Mouse (Mus musculus): Measurements from ENCODE around the gene Ttc16. TPM values are rescaled to one million over a fixed set of nuclear protein-coding genes. Genes with fewer than 3 reads are reported as not detected.
A peak's percentile ranks its signal among the peaks of the same experiment; 100 is the strongest.

Gene Ttc16
- total RNA-seq (2021), result under 1 TPM in 1 of 2 experiments, not detected in 1; 0.13 TPM
- long read RNA-seq, experiment 1, result 0 reads
- long read RNA-seq, experiment 2, partial matches to known transcripts, result 0 of 1 reads
- long read RNA-seq, experiment 2, other reads (novel, unspliced or antisense), result 1 of 1 reads

DNA sequence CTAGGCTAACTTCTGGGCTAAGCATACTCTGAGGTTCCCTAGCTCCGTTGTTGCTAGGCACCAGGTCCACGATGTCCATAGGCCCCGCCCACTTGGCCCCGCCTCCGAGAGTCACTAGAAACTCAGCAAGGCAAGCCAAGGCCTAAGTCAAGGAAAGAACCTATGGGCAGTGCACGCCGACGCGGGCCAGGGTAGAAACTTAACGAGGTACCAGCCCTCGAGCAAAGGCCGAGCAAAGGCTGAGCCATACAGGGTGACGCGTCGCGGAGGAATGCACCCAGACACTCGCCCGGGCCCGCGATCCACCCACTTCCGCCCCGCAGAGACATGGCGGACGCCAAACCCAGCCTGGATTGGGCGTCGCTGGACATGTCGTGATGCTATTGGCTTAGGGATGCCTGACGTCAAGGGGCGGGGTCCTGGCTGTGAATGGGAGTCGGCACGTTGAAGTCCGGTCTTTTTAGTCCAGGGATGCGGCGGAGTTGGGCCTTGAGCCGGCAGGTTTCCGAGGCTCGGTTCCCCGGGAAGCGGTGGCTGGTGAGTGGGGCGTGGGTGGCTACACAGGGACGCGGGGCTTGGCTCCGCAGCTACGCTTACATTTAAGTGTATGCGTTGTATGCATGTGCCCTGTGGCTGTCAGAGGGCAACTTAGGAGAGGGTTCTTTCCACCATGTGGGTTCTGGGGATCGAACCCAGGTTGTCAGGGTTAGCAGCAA is at the start of gene Ttc16, which contains the start of gene Ptrh1:
Gene Ttc16 (minus strand): TSS at position 275 of the 716 bp plus-strand sequence.
Gene Ptrh1 (plus strand): TSS at position 428 of the 716 bp plus-strand sequence.
- DNase-seq, result peak; percentile 98 to 99

DNA sequence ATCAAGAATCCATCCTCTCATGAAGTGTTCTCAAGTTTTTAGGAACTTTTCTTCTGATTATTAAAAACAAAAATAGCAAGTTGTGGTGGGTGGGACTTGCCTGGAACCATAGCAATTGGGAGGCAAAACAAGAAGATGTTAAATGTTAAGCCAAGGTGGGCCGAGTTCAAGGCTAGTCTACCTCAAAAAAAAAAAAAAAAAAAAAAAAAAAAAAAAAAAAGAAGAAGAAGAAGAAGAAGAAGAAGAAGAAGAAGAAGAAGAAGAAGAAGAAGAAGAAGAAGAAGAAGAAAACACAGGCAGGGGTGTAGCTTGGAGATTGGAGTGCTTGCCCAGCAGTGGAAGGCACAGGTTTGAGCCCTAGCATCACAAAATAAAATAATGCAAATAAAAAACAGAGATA is 49.3 kb upstream of the Ttc16 start:
- no peak for DNase-seq

DNA sequence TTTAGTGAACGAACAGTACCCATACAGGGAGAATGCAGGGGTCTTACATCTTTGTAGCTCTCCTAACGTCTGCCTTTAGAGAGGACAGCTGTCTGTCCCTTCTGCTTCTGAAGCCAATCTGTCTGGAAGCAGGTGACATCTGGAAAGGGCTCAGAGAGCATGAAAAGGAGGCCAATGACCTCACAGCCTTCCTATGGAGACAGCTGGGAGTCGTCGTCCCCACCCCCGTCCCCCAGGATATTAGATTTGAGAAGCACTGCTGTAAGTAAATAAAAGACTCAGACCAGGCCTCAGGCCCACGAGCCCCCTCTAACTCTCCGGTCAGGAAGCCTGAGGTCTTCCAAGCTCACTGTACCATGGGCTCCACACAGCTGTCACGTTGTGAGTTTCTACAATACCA is 48.7 kb upstream of the Ttc16 start:
- no peak for DNase-seq

DNA sequence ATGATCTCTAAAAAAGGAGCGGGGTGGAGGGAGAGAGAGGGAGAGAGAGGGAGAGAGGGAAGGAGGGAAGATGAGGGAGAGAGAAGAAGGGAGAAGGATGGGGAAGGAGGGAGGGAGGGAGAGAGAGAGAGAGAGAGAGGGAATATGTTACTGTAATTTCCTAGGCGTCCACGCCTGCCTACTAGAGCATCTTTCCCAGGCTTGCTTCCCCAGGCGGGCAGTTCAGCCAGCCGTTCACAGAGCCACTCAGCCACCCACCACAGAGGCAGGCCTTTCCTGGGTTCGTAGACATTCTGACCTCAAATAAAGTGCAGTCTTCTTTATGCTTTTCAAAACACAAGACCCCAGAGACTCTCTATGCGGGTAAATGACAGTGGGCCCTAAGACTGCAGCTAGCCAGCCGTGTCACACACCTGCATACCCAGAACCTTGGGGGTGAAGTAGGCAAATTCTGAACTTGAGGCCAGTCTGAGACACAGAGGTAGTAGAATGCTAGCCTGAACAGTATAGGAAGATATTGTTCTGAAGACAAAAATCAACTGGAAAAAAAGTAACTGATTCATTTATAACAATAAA is 48.2 kb upstream of the Ttc16 start:
- no peak for DNase-seq

DNA sequence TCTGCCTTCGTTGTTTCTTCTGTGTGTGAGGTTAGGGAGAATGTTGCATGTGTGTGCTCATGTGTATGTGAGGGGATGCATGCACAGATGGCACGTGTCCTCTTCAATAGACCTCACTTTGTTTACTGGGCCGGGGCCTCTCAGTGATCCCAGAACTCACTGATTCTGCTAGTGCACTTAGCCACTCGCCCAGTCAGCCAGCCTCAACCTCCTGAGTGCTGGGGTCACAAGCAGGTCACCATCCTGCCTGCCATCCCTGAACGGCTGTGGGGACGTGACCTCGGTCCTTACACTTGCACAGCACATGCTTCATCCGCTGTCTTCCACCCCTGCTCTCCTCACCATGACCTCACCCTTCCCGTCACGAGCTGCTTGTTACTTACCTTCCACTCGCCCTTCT is 47.7 kb upstream of the Ttc16 start:
- DNase-seq, result no peak

DNA sequence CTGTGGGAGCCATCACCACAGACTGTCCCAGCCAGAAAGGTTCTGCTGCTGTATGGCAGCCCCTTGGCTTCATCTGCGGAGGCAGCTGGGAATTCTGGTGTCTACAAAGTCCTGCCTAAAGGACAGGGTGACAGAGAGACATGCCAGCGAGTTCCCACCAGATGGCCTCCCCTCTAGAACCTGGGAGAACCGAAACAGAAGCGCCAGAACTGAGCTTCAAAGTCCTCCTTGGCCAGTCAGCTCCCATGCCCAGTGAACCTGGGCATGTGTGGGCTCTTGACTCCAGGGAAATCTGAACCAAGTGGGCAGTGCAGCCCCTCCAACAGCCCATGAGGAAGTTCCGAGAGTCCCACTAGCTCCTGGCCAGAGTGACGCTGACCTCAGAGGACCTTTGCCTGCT is 47.2 kb upstream of the Ttc16 start:
- no peak for DNase-seq

DNA sequence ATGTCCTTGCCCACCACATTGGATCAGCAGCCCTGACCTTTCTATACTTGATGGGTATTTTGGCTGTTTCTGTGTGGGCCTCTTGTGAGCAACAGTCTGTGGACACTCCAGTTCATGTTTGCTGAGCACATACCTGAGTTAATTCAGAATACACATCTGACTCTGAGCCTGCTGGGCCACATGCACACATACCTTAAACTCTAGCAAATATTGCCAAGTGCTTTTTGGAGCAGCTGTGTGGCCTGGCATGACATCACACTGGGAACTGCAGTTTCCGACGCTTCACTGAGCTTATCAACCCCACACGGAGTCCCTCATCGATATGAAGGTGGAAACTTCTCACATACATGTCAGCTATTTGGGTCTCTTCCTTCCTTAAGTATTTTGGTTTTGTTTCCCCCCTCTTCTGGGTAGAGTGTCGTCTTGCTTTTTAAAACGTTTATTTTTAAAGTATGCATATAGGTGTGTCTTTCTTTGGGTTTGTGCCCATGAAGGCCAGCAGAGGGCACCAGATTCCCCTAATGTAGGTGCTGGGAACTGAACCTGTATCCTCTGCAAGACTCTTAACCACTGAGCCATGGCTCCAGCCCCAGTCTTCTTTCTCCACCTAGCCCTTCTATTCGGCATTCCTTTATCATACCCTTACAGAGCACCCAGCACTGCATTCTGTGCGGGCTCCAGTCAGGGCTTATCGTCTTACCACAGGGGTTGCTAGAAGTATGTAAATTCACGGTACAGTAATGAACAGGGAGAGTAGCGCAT is 45.8 kb upstream of the Ttc16 start:
- peak; percentile 30 to 58 for DNase-seq

DNA sequence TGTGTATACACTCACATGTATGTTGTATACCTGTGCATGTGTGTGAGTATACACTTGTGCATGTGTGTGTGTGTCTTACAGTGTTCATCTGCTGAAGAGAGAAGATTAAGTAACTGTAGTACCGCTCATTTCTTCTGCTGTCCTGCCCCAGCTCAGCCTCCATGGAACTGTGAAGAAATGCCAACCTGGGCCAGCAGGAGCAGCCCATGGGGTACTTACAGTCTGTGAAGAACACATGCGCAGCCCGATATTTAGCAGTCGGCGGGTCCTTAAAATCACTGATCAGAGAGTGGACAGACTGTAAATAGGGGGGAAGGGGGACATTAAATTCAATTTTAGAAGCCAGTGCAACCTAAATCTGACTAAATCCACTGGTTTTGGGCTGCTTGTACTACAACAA is 42.8 kb upstream of the Ttc16 start:
- no peak for DNase-seq

DNA sequence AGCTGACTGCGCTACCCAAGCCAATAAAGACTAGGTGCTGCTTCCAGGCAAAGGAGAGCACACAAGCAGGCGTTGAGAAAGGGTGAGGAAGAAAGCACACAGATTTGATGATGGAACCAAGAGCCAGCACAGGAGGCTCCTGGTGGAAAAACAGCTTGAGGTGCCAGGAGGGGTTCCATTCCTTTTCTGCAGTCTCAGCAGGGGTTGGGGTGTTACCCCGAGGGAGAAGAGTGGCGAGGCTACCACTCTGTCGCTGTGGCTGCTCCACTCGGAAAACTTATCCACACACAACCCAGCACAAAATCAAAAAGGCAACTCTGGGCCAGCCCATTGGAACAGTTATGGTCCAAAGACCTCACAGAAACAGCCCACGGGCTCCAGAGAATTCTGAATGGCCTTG is 42.2 kb upstream of the Ttc16 start:
- no peak for DNase-seq

DNA sequence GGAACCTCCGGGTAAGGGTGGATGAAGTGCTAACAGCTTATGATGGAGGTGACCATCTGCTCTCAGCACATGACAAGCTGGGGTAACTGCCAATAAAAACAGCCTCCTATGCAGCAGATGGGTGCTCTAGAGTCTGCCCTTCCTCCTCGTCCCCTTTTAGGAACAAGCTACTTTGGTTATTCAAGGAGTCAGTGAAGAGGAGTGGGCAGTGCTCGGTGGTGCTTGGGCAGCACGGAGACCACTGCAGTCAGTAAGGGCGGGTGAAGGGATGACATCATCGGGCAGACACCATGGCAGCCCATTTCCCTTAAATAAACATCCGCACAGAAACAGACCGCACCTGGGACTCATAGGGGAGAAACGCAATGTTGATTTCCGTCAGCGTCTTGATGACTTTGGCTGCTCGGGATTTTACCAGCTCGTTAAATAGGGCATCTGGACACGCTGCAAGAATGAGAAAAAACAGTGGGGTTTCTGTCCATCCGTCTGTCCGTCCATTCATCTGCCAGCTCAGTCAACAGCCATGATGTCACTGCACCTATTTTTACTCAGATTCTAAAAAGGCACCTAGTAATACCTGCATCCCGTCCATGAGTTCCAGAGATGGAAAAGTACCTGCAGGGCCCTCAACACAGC is 41.6 kb upstream of the Ttc16 start:
- peak; percentile 30 to 35 for DNase-seq

DNA sequence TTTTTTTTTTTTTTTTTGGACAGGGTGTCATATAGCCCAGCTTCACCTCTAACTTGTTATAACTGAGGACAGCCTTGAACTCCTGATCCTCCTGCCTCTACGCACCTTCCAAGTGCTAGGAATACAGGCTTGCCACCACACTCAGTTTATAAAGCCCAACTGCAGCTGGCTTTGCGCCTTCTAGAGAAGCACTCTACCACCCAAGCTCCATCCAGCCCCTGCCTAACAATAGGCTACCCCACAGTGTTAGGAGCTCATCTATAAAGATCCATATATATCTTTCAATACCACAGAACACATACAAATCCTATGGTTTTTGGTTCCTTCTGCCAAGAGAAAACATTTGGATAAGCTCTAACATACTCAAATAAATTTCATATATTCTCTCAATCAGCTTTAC is 41.1 kb upstream of the Ttc16 start:
- DNase-seq, result no peak

DNA sequence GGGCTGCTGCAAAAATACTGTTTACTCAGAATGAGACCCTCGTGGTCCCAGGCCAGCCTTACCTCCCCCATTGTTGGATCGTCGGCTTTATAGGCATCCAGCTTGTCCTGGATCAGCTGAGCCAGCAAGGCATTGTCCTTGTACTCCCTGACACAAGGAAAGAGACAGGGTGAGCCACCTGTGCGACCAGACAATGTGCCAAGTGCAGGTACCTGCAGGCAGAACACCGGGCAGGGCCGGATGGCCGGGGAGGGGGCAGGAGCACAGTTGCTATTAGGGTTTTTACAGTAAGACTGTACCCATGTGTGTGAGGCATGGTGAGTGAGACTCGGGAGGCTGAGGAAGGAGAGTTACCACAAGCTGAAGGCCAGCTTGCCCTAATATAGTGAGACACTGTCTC is 36.5 kb upstream of the Ttc16 start:
- no peak for DNase-seq

DNA sequence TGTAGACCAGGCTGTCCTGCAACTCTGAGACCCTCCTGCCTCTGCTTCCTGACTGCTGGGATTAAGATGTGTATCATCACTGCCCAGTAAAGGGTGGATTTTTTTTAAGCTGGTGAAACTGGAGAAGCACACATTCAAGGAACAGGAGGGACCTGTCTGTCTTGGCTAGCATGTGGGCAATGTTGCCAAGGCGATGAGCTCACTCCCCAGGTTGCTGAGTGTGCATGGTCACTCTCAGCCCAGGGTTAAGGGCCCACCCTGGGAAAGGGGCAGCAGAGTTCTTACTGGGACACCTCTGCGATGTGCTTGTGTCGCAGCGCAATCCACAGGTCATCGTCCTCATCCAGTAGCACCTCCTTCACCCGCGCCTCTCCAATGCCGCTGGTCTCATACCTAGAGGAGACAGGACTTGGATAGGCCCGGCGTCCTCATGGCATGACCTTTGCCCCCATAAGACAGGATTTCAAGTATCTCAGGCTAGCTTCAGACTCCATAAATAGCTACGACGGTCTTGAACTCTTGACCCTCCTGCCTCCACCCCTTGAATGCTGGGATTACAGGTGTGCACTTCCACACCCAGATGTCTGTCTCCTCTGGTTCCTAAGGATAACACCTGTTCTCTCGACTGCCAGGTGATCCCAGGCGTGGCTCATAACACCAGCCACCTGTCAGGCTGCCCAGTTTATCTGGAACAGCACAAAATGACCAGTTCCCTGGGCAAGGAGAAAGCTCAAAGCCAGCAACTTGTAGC is 33.6 kb upstream of the Ttc16 start:
- DNase-seq, result no peak

DNA sequence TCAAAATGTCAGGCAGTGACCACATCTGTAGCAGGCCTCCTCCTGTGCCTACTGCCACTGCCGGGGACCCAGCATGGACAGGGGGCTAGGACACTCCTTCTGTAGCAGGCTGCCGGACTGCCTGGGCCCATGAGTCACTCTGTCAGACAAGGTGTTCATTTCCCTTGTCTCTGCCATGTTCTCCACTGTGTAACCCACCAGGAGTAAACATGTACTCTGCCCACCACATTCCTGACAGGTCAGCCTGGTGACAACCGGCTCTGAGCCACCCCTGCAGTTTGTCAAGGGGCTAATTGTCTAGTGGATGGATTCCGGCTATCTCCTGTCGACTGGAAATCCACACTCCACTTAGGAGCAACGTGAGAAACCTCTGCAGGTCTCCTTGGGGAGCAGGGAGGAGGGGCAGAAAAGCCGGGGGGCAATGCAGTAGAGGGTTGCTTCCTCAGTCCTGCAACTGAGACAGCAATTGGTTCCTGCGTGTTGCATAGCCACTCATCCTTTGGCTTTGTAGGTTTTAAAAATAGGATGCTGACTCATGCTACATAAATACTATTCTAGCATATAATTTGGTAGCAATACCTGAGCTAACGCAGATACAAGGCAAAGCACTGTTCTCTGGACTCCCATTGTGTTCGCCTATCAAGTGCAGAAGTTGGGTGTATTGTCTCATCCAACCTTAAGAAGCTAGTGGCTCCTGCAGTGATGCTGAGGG is 23.0 kb upstream of the Ttc16 start:
- DNase-seq, result no peak

DNA sequence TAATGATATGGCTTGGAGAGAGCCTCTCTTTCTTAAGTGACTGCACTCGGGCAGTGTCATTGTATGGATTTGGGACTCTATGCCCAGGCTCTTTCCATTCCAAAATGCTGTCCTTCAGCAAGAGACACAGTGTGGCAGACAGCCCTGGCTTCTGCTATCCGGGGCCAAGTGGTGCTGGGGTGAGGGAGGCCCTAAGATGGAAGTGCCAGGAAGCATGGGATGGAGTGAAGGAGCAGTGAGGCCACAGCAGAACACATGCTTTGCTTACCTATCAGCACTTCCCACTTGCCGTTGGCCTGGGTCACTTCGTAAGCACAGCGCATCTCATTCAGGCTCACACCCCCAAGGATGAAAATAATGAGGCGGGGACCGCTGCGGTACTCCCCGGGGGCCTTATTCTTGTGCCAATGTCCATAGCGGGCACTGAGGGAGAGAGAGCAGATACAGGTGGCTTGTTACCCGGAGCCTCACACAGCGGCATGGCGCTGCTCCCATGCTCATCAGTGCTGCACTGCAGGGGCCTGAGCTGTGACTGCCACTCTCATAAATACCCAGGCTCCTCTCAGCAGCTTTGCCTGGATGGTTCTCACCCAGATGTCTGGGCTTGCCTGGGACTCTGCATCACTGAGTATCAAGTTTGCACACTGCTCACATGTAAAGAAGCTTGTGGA is 20.4 kb upstream of the Ttc16 start:
- no peak for DNase-seq

DNA sequence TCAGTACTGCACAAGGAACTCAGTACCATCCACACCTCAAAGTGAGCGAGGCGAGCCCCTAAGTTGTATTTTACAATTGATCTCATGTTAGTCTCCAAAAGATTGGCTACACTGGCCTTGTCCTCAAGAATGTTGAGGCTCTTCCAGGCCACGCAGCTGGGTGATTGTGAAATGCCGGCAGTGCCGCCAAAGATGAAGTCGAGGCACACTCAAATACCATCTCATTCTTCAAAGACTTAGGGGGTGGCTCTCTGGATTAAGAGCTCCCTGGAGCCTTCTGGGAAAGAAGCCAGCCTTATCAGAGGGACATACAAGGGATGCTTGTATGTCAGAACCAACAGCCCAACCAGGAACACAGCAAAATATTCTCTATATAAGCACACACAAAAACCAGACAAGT is 15.9 kb upstream of the Ttc16 start:
- peak; percentile 78 to 82 for DNase-seq

DNA sequence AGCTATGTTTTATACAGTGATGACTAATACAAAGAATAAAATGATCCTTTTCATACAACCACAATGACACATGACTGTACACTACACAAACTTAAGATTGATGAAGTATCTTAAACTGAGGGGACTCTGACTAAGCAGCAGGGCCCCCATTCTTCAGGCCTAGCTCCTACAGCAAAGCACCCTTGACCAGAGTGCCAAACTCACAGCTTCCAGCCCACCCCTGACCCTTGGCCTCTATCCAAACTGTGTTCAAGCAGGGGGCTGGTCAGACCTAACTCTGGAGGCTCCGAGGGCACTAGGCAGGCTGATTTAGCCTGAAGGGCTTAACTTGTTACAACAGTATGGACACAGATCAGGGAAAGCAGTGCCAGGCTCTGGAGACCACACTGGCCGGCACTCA is 13.1 kb upstream of the Ttc16 start:
- DNase-seq, result no peak

DNA sequence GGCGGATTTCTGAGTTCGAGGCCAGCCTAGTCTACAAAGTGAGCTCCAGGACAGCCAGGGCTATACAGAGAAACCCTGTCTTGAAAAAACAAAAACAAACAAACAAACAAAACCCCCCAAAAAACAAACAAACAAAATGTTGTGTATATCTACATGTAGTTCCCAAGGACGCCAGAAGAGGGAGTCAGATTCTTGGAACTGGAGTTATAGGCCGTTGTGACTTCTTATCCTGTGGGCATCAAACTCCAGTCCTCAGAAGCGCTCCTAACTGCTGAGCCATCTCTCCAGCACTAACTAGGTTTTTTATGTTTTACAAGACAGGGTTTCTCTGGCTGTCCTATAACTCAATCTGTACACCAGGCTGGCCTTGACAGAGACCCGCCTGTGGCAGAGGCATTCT is 11.7 kb upstream of the Ttc16 start:
- DNase-seq, result peak in 1 of 2 experiments; percentile 38

DNA sequence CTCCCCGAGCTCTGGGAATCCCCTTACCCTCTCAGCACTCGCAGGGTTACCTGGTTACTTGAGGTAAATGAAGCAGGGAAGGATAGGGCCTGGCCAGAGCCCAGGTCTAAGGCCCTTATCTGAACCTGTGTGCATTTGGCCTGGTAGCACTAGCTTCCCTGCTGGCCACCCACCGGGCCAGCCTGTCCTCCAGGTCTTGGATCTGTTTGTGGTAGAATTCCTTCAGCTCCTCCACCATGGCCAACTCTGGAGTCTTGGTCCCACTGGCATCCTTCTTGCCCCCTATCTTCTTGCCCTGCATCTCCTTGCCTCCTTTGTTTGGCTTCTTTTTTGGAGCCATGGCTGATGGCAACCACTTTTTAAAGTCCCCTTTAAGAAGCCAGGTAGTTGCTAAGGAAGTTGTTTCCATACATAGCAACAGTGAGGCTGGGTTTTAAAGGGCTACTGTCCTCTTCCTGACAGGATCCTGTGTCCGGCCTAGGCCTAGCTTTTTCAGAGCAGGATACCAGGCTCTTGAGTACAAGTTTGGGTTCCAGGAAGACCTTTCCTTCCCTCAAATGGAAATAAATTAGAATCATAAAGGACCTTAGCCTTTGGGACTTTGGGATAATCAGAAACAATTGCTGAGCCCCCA is 8.7 kb upstream of the Ttc16 start, which contains the start of gene Cfap157:
Gene Cfap157 (minus strand): TSS at position 381 of the 634 bp plus-strand sequence.
- DNase-seq, result peak; percentile 67 to 69

DNA sequence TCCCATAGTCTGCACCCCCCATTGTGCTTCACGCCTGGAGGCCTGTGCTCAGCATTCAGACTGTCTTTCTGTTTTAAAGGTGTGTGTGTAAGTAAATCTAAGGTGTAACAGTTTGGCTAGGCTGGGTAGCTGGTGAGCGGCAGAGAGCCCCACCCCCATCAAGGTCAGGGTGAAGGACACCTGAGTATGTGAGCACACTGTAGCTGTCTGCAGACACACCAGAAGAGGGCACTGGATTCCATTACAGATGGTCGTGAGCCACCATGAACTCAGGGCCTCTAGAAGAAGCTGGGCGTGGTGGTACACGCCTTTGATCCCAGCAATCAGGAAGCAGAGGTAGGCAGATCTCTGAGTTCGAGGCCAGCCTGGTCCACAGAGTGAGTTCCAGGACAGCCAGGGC is 6.3 kb upstream of the Ttc16 start:
- no peak for DNase-seq

Data from heart, adult 18-20 months (tissue).